Mouse (Mus musculus) neural tube, embryonic 11.5 days (tissue): ENCODE measurements around the gene Clic6. TPM values are rescaled to one million over a fixed set of nuclear protein-coding genes. Genes with fewer than 3 reads are reported as not detected.

Experiments
- ATAC-seq: fragments of 200-750 bp; cut with Nextera tagmentation; 2 replicates; pipeline ENCODE4 v1.8.0; 2017; ENCODE audit warnings: moderate number of reproducible peaks, mild to moderate bottlenecking, moderate TSS enrichment, moderate library complexity; ENCODE audit not compliant: insufficient read depth, low FRiP score, low TSS enrichment
- DNase-seq: peaks from one replicate; pipeline ENCODE4 v3.0.0-alpha.2; 2015; ENCODE audit warnings: low spot score
- H3K27ac ChIP-seq: fragments of 300-500 bp; sonication (generic); 2 replicates; pipeline ENCODE4 v1.5.1; 2014; ENCODE audit warnings: low read depth, mild to moderate bottlenecking, low read length
- H3K27me3 ChIP-seq: fragments of 300-500 bp; sonication (generic); 2 replicates; pipeline ENCODE4 v1.6.1; 2014; ENCODE audit warnings: mild to moderate bottlenecking, low read length, mixed read lengths; ENCODE audit not compliant: control insufficient read depth, insufficient read depth
- H3K36me3 ChIP-seq: fragments of 300-500 bp; sonication (generic); 2 replicates; pipeline ENCODE4 v1.6.1; 2014; ENCODE audit warnings: mild to moderate bottlenecking, low read length, moderate library complexity, mixed read lengths; ENCODE audit not compliant: control insufficient read depth, insufficient read depth
- H3K4me1 ChIP-seq: fragments of 300-500 bp; sonication (generic); 2 replicates; pipeline ENCODE4 v1.6.1; 2014; ENCODE audit warnings: low read length, mixed read lengths; ENCODE audit not compliant: control insufficient read depth, insufficient read depth
- H3K4me2 ChIP-seq: fragments of 300-500 bp; sonication (generic); 2 replicates; pipeline ENCODE4 v1.6.1; 2014; ENCODE audit warnings: low read depth, mild to moderate bottlenecking, moderate library complexity
- H3K4me3 ChIP-seq: fragments of 300-500 bp; sonication (generic); 2 replicates; pipeline ENCODE4 v1.5.1; 2014; ENCODE audit warnings: low read depth, low read length
- H3K9ac ChIP-seq: fragments of 300-500 bp; sonication (generic); 2 replicates; pipeline ENCODE4 v1.6.1; 2014; ENCODE audit warnings: mild to moderate bottlenecking, low read length
- H3K9me3 ChIP-seq: fragments of 300-500 bp; sonication (generic); 2 replicates; pipeline ENCODE4 v1.6.1; 2016; ENCODE audit warnings: low read length; ENCODE audit not compliant: control insufficient read depth
- WGBS: fragments of 180-500 bp; shearing (Covaris S2); extraction: QIAGEN DNeasy Blood & Tissue Kit; methylation state at CpG from one replicate; pipeline ENCODE4 v1.1.7; 2014; 5-methylcytosine and 5-hydroxymethylcytosine counted together
- polyA plus RNA-seq: library from polyadenylated mRNA; unstranded; fragments of >200 nt; fragmentation: Nextera tagmentation; extraction: Ambion mirVana; gene quantifications from 2 replicates; pipeline ENCODE4 v1.2.1, GENCODE M21; 2014

The Clic6 gene
- polyA plus RNA-seq, 1 experiment from 2014 or later = 0.34 TPM

- Histone ChIP-seq H3K4me3 (no peak overlapping the region), H3K27ac (no peak overlapping the region), H3K9ac (no peak overlapping the region), H3K27me3 (no peaks in the 10 kb centered on the region), H3K4me2 (no peak overlapping the region), H3K36me3 (no peaks in the 10 kb centered on the region), H3K9me3 (no peaks in the 10 kb centered on the region), H3K4me1 (no peaks in the 10 kb centered on the region)
- DNase-seq (no peak), ATAC-seq (no peak)
- 85% methylated on average over 7 of the region's 7 CpGs for WGBS
Observed at GRCm38 (mm10) chr16:92578915-92579653, 93.5 kb downstream of the Clic6 start.

GRCm38 (mm10) chr16:92580981-92581380 lies 95.4 kb downstream of the Clic6 start:
- DNase-seq = no peak
- Histone ChIP-seq H3K27ac (no peak overlapping the region), H3K4me1 (no peaks in the 10 kb centered on the region), H3K4me3 (no peak overlapping the region), H3K36me3 (no peaks in the 10 kb centered on the region), H3K9me3 (no peaks in the 10 kb centered on the region), H3K9ac (no peak overlapping the region), H3K27me3 (no peaks in the 10 kb centered on the region), H3K4me2 (no peak overlapping the region)
- WGBS = 85% methylated on average over 10 of the region's 10 CpGs
- ATAC-seq = no peak

GRCm38 (mm10) chr16:92581767-92582166 lies 96.2 kb downstream of the Clic6 start:
- WGBS = 84% methylated on average over 10 of the region's 10 CpGs

GRCm38 (mm10) chr16:92587836-92588235 lies 102.3 kb downstream of the Clic6 start:
- H3K4me2 ChIP-seq = no peak overlapping the region
- 90% methylated on average over 4 of the region's 4 CpGs for WGBS

More at GRCm38 (mm10) chr16:92581767-92582166, 96.2 kb downstream of the Clic6 start:
- Histone ChIP-seq H3K4me1 (no peaks in the 10 kb centered on the region), H3K4me2 (no peak overlapping the region), H3K36me3 (no peaks in the 10 kb centered on the region), H3K27me3 (no peaks in the 10 kb centered on the region), H3K9ac (no peak overlapping the region), H3K27ac (no peak overlapping the region), H3K4me3 (no peak overlapping the region), H3K9me3 (no peaks in the 10 kb centered on the region)
- ATAC-seq (no peak), DNase-seq (no peak)

More at GRCm38 (mm10) chr16:92587836-92588235, 102.3 kb downstream of the Clic6 start:
- H3K4me1 ChIP-seq = no peaks in the 10 kb centered on the region
- H3K9me3 ChIP-seq = no peaks in the 10 kb centered on the region
- no peak overlapping the region for H3K27ac ChIP-seq
- ATAC-seq (no peak), DNase-seq (no peak)
- H3K36me3 ChIP-seq = no peaks in the 10 kb centered on the region
- H3K9ac ChIP-seq = no peak overlapping the region
- H3K27me3 ChIP-seq = no peaks in the 10 kb centered on the region
- no peak overlapping the region for H3K4me3 ChIP-seq

Other genes starting within 250 kb of the Clic6 start
- gene Kcne2, start 193.3 kb upstream of the Clic6 start, polyA plus RNA-seq = 0.13 and 0.24 TPM in 2 replicates
- gene Smim11, start 184.4 kb upstream of the Clic6 start, polyA plus RNA-seq = 107 and 110 TPM in 2 replicates
- gene Fam243, start 164.3 kb upstream of the Clic6 start, polyA plus RNA-seq = not detected in 2 replicates
- 0.15 and 0.54 TPM in 2 replicates for gene Kcne1, start 126.3 kb upstream of the Clic6 start, polyA plus RNA-seq
- 45.6 and 48.2 TPM in 2 replicates for gene Rcan1, start 14.9 kb upstream of the Clic6 start, polyA plus RNA-seq